11 mouse cellular contexts compared by ENCODE assay signal in the genomic region with DNA sequence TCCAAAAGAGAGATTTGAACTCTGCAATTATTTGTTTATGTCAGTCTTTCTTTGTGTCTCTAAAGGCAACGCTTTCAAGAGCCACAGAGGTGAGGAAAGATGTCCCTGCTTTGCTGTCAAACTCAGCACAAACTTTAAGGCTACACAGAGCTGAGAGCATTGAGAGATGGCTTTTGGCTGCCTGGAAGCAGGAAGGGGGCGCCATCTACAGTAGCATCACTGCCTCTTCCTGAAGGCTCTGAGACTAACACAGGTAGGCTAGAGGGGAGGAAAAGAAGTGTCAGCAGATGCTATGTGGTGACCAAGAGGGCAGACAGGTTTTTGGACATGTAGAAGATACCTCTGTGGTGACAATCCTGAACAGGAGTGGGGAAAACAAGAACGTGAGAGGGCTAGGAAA. TPM values are rescaled to one million over a fixed set of nuclear protein-coding genes. Genes with fewer than 3 reads are reported as not detected.
A peak's percentile ranks its signal among the peaks of the same experiment; 100 is the strongest.
DNase-seq lines count a peak whose midpoint lies in the region; ATAC-seq and TF ChIP-seq lines count a peak whose summit lies in the region.
"Had no signal": no experiment of that assay in that cellular context is flagged by ENCODE, and none has a peak within 500 bp of the region (broad histone marks: within the 10 kb centered on the region; RNA-seq: fewer than 3 reads in every experiment).

No protein-coding gene starts in this region.

- no peaks in the 10 kb centered on the region for H3K4me1 ChIP-seq in kidney, adult 2 months (ENCODE audit: control insufficient read depth, insufficient read depth, low read length)
- H3K4me1 ChIP-seq in kidney, embryonic 15.5 days = no peaks in the 10 kb centered on the region
- H3K4me1 ChIP-seq in stomach, postnatal 0 days (replicated peaks; ENCODE audit: control insufficient read depth, insufficient read depth) = no peaks in the 10 kb centered on the region
- H3K4me1 ChIP-seq: embryonic facial prominence, embryonic 12.5 days; limb, embryonic 15.5 days had no signal

- no peaks in the 10 kb centered on the region for H3K36me3 ChIP-seq in kidney, adult 2 months (ENCODE audit: control insufficient read depth, insufficient read depth, low read length)
- H3K36me3 ChIP-seq in kidney, embryonic 15.5 days = no peaks in the 10 kb centered on the region
- no peaks in the 10 kb centered on the region for H3K36me3 ChIP-seq in stomach, postnatal 0 days (ENCODE audit: control insufficient read depth, insufficient read depth, low read length)
- H3K36me3 ChIP-seq: embryonic facial prominence, embryonic 12.5 days; limb, embryonic 15.5 days had no signal

- 31% methylated on average over 3 of the region's 3 CpGs for WGBS in kidney, adult 2 months
- 40% methylated on average over 3 of the region's 3 CpGs for WGBS in kidney, embryonic 15.5 days
- 36% methylated on average over 3 of the region's 3 CpGs for WGBS in stomach, postnatal 0 days

- no peaks in the 10 kb centered on the region for H3K27me3 ChIP-seq in kidney, adult 2 months (replicated peaks; ENCODE audit: control insufficient read depth, insufficient read depth, low read length)
- no peaks in the 10 kb centered on the region for H3K27me3 ChIP-seq in kidney, embryonic 15.5 days
- H3K27me3 ChIP-seq in stomach, postnatal 0 days (ENCODE audit: control insufficient read depth, insufficient read depth, low read length) = no peaks in the 10 kb centered on the region
- H3K27me3 ChIP-seq: embryonic facial prominence, embryonic 12.5 days; limb, embryonic 15.5 days had no signal

- H3K9me3 ChIP-seq in kidney, embryonic 15.5 days (replicated peaks) = no peaks in the 10 kb centered on the region
- no peaks in the 10 kb centered on the region for H3K9me3 ChIP-seq in stomach, postnatal 0 days (ENCODE audit: control insufficient read depth, low read length)
- H3K9me3 ChIP-seq: limb, embryonic 15.5 days had no signal

- peak; percentile 14 for DNase-seq in adrenal gland, adult 2 months
- DNase-seq in adrenal gland, adult 18-20 months (ENCODE audit: low spot score in 2 of 2) = no peak
- DNase-seq in kidney, adult 2 months = no peak
- DNase-seq in testis, postnatal 10 days (ENCODE audit: low spot score) = peak; percentile 43
- no peak for DNase-seq in testis, postnatal 14 days (ENCODE audit: low spot score)
- no peak for DNase-seq in stomach, postnatal 0 days (ENCODE audit: low spot score)
- DNase-seq in spleen, postnatal 36 days (ENCODE audit: low spot score in 2 of 2) = no peak
- DNase-seq: heart, postnatal 14 days had no signal

- H3K4me2 ChIP-seq in kidney, embryonic 15.5 days = no peak overlapping the region
- H3K4me2 ChIP-seq in stomach, postnatal 0 days (replicated peaks; ENCODE audit: low read depth) = no peak overlapping the region
- H3K4me2 ChIP-seq: embryonic facial prominence, embryonic 12.5 days; limb, embryonic 15.5 days had no signal

- no peak overlapping the region for H3K27ac ChIP-seq in kidney, adult 2 months (ENCODE audit: insufficient read depth, low read depth, low read length)
- H3K27ac ChIP-seq in kidney, embryonic 15.5 days = no peak overlapping the region
- no peak overlapping the region for H3K27ac ChIP-seq in stomach, postnatal 0 days (replicated peaks)
- H3K27ac ChIP-seq: embryonic facial prominence, embryonic 12.5 days; limb, embryonic 15.5 days had no signal

- TF ChIP-seq EP300 in stomach, postnatal 0 days (optimal IDR thresholded peaks at IDR 0.05) = no peak

- no peak overlapping the region for H3K9ac ChIP-seq in kidney, embryonic 15.5 days
- H3K9ac ChIP-seq in stomach, postnatal 0 days (ENCODE audit: low read length) = no peak overlapping the region
- H3K9ac ChIP-seq: embryonic facial prominence, embryonic 12.5 days; limb, embryonic 15.5 days had no signal

- TF ChIP-seq CTCF in kidney, adult 2 months (conservative IDR thresholded peaks at IDR 0.05; ENCODE audit: insufficient read depth, insufficient read length, low read depth, low read length) = peak; percentile 56
- TF ChIP-seq CTCF in stomach, postnatal 0 days (IDR thresholded peaks at IDR 0.05; ENCODE audit: low read depth) = peak; percentile 64

- ATAC-seq in kidney, embryonic 15.5 days (replicated peaks; ENCODE audit: low FRiP score) = no peak
- ATAC-seq in stomach, postnatal 0 days (ENCODE audit: low FRiP score, low TSS enrichment) = no peak

- H3K4me3 ChIP-seq in kidney, adult 2 months (ENCODE audit: insufficient read depth, low read depth, low read length) = no peak overlapping the region
- H3K4me3 ChIP-seq in kidney, embryonic 15.5 days (replicated peaks) = no peak overlapping the region
- H3K4me3 ChIP-seq in stomach, postnatal 0 days (ENCODE audit: low read depth, low read length) = no peak overlapping the region
- H3K4me3 ChIP-seq: embryonic facial prominence, embryonic 12.5 days; limb, embryonic 15.5 days had no signal

- TF ChIP-seq POLR2A in kidney, adult 2 months (IDR thresholded peaks at IDR 0.05; ENCODE audit: low read depth, low read length) = no peak

RNA-seq across cellular contexts. Expression of a gene that starts 35.2 kb away (rescaled TPM):
- total RNA-seq in adrenal gland, adult 2 months (2021) = not detected
- not detected in 2 replicates for polyA plus RNA-seq in adrenal gland, adult 2 months (2012; rRNA removed)
- total RNA-seq in adrenal gland, adult 18-20 months (2021) = not detected
- polyA plus RNA-seq in kidney, adult 2 months (2012; rRNA removed) = not detected in 2 replicates
- not detected in 2 replicates for polyA plus RNA-seq in kidney, embryonic 15.5 days (2015; fragmentation: Nextera tagmentation; extraction: Ambion mirVana)
- not detected in 2 replicates for polyA plus RNA-seq in stomach, postnatal 0 days (2015; fragmentation: Nextera tagmentation; extraction: Ambion mirVana)
- total RNA-seq: heart, postnatal 14 days had no signal

RNA-seq across cellular contexts. Expression of a gene that starts 41.1 kb away (rescaled TPM):
- total RNA-seq in adrenal gland, adult 2 months (2021) = 1 to 10 TPM; 1.7 to 2.0 TPM
- 0.11 and 0.12 TPM in 2 replicates for polyA plus RNA-seq in adrenal gland, adult 2 months (2012; rRNA removed)
- 1 to 10 TPM in 1 of 2 experiments, under 1 TPM in 1; 0.96 to 1.9 TPM for total RNA-seq in adrenal gland, adult 18-20 months (2021)
- 0.38 and 2.1 TPM in 2 replicates for polyA plus RNA-seq in kidney, adult 2 months (2012; rRNA removed)
- polyA plus RNA-seq in kidney, embryonic 15.5 days (2015; fragmentation: Nextera tagmentation; extraction: Ambion mirVana) = 6.6 and 11.1 TPM in 2 replicates
- polyA plus RNA-seq in stomach, postnatal 0 days (2015; fragmentation: Nextera tagmentation; extraction: Ambion mirVana) = 2.5 and 2.6 TPM in 2 replicates

Comparison
In these comparisons a context has a peak if more than half of its experiments do, and no peak if none do; other contexts are left out.
1. DNase-seq: peak in adrenal gland, adult 2 months (single experiment) and testis, postnatal 10 days (single experiment); none in adrenal gland, adult 18-20 months (0 of 2), kidney, adult 2 months (single experiment), testis, postnatal 14 days (single experiment), stomach, postnatal 0 days (single experiment) and spleen, postnatal 36 days (0 of 2).